Mouse (Mus musculus): ENCODE results near the gene Pfkfb2.

The Pfkfb2 gene

DNA sequence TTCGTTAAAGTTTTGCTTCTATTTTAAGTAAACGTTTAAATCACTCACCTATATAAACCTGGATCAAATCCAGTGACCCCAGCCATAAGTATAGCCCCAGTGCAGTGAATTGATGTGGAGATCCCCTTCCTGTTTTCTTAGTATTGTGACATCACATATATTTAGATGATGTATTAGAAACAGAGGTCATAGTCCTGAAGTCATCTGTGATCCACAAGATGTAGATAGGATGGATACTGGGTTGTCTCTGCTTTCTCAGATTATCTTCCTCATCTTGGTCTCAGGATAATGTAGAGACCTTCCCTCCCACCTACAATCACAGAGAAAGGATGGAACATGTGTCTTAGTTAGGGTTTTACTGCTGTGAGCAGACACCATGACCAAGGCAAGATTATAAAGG lies at the start of gene Pfkfb2:
Gene Pfkfb2, minus strand, starts transcription at position 101 of the 400 bp plus-strand sequence.
- in situ Hi-C loops (cut with MboI; ENCODE audit: unreplicated experiment in 2 of 2), result no loop called here

DNA sequence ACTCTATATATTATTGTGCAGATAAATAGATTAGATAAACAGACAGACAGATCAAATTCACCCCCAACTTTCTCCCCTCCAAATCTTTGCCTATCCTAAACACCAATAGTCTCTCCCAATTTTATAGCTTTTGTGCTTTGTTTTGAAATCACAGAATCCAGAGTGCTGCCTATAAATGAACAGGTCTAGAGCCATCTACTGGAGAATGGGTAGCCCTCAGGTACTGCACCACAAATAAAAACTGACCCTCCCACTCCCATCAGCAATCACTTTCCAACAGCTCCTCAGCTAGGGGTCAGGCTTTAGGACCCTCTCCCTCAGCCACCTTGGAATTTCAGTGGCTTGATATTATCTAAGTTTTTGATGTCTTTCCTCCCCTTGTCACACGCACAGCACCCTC lies 47.6 kb upstream of the Pfkfb2 start:
- in situ Hi-C loops (cut with MboI; ENCODE audit: unreplicated experiment in 2 of 2), result loop anchor here in 1 of 2 experiments (25.0 kb wide), 1 partner anchor 486 kb away; no protein-coding TSS in a partner anchor

DNA sequence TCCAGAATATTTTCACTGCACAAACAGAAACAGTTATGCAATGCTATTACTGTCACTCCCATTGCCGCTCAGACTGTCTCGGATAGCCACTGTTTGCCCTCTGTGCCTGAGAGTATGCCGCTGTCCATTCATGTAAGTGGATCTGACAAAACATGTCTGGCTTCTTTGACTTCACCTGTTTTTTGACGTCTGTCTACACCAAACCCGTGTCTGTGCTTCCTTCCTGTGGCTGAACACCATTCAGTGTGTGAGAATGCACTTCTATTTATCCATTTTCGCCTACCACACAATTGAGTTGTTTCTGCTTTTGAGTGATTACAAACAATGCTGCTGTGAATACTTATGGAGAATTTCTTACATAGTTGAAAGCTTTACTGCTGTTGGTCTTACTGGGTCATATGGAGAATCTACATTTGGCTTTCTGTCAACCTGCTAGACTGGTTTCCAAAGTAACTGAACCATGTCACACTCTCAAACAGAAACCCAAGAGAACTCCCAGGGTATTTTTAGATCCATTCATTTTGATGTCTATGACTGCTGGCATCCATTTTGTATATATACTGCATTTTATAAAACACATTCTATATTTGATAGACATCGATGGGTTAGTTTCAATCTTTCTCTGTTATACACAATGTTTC lies 46.8 kb upstream of the Pfkfb2 start:
- in situ Hi-C loops (cut with MboI; ENCODE audit: unreplicated experiment in 2 of 2), result loop anchor here in 1 of 2 experiments (25.0 kb wide), 1 partner anchor 486 kb away; no protein-coding TSS in a partner anchor

DNA sequence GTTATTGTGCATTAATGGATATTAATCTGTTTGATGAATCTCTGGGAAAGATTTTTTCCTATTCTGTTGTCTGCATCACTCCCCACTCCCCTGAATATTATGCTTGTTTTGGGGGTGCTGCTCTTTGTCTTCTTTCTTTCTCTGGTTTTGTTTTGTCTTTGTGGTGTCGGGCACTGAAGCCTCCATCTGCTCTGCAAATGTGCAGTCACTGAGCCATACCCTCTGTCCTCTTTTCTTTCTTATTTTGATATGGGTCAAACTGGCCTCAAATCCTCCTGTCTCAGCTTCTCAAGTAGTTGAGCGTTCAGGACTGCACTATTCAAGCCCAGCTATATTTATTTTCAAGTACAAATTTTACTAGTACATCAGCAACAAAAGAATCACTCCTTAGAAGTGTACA lies 46.2 kb upstream of the Pfkfb2 start:
- in situ Hi-C loops (cut with MboI; ENCODE audit: unreplicated experiment in 2 of 2), result loop anchor here in 1 of 2 experiments (25.0 kb wide), 1 partner anchor 487 kb away; no protein-coding TSS in a partner anchor

DNA sequence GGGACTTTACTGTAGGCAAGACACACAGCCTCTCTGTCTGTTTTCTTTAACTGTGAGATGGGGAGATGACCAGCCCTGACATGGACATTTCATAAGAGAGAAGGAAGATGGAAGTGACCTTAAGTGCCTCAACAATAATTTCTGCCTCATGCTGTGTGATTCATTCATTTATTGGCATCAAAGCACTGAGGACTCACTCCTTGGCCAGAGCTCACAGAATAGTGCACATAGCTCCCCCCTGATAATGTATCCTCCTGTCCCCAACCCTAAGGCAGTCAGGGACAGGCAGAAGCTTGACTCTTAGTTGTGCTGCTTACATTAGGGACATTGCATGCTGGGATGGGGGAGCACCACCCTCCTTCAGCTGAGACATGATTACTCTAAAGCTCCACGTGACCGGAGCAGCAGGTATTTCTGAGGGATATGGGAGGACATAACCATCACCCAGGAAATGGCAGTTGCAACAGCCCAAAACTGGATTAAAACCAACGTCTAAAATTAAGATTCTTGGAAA lies 42.0 kb upstream of the Pfkfb2 start:
- in situ Hi-C loops (cut with MboI; ENCODE audit: unreplicated experiment in 2 of 2), result no loop called here

DNA sequence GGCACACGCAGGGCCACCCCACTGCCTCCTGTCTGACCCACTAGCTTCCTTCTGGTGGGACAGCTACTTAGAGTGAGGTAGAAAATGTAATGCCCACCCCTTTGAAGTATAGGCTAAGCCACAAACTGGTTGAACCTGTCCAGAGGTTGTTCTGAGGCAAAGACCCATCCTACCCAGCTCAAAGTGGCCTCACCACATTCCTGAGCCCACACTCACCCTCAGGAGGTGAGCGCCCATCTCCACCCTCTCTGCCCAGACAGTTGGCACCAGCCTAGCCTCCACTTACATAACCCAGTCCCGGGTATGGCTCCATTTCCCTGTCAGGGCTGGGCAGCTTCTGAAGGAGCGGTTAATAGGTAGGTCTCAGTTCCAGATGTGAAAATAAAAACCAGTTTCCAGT lies 41.4 kb upstream of the Pfkfb2 start:
- in situ Hi-C loops (cut with MboI; ENCODE audit: unreplicated experiment in 2 of 2), result no loop called here

DNA sequence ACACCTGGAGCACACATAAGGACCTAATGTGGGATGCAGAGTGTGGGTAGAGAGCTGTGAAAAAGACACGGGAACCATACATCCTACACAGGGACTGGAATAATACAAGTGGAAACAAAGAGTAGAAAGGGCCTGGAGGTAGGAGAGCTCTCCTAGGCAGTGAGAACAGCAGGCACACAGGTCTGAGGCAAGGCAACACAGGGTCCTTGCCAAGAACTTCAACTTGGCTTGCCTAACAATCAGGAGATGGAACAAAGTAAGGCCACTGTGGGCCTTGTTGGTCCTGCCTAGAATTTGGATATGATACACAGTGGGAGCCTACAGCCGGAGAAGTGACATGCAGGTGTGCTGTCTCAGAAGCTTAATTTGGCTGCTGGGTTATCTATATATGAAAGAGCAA lies 40.9 kb upstream of the Pfkfb2 start:
- in situ Hi-C loops (cut with MboI; ENCODE audit: unreplicated experiment in 2 of 2), result no loop called here

DNA sequence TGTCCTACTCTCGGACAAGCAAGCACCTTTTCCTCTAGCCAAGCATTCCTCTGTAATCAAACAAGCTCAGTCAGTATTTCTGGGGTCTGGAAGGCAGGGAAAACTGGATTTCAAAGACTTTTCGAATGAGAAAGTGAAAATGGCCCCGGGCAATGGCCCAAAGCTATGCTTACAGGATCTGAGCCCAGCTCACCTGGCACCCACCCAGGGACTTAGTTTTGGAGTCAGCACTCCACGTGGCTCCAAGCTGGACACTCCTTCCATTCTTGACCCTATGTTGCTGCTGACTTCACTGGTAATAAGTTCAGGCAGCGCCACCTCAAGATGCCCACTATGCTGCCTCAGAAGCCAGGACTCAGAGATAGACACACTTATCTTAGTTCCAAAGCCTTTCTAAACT lies 38.0 kb upstream of the Pfkfb2 start:
- in situ Hi-C loops (cut with MboI; ENCODE audit: unreplicated experiment in 2 of 2), result no loop called here

DNA sequence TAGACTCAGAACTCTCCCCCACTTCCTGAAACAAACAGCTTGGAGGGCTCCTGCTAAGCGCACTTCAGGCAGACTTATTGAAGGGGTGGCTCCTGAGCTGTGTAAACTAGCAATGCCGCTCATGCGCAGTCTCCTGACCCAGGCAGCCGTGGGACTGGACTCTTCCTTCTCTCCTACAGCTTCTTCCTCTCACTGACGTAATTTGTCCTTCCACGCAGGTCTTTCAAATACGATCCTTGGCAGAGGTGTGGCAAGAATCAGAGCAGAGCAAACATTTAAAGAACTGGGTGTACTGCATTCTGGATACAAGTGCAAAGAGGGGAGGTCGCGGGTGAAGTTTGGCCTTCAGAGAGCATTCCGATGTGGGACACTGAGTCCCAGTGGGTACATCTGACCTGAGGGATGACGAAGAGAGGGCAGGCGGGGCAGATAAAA lies 35.0 kb upstream of the Pfkfb2 start:
- in situ Hi-C loops (cut with MboI; ENCODE audit: unreplicated experiment in 2 of 2), result no loop called here

DNA sequence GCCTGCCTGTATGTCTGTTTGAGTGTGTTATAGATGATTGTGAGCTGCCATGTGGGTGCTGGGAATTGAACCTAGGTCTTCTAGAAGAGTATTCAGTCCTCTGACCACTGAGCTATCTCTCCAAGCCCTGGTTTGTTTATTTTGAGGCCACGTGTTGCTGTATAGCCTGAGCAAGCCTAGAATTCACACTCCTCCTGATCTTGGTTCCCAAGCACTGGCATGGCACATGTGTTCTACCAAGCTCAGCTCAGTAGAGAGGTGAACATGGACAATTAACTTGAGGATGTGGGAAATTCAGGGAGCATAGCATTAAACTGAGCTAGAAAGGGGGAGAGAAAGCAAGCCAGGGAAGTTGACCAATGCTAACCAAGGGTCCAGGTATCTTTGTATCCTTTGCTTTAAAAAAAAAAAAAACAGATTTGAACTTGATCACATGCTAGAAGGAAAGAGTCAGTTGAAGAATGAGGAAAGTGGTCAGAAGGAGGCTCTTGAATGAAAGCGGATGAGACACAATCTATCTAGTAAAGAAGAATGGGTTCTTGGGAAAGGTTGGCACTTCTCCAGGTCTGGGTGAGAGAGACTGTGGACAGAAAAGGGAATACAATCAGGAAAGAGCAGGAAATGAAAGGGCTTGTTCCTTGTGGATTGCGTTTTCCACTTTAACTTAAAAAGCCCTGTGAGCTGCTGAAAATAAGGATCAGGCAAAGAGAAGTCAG lies 33.1 kb upstream of the Pfkfb2 start:
- in situ Hi-C loops (cut with MboI; ENCODE audit: unreplicated experiment in 2 of 2), result no loop called here

DNA sequence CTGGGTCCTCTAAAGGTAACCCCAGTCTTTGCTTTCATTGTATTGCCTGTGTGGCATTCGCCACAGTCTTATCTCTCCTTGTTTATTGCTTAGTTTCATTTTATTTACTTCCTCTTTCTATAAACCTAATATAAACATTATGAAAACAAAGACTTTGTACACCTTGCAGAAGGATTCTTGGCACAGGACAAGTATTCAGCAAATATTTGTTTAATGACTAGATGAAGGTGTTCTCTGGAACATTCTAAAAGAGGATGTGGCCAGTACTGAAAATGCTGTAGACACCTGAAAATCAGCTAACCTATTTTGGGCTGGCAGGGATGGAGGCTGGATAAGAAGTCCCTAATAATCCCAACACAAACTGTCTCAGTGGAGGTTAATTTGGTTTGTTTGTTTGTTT lies 32.5 kb upstream of the Pfkfb2 start:
- in situ Hi-C loops (cut with MboI; ENCODE audit: unreplicated experiment in 2 of 2), result no loop called here

DNA sequence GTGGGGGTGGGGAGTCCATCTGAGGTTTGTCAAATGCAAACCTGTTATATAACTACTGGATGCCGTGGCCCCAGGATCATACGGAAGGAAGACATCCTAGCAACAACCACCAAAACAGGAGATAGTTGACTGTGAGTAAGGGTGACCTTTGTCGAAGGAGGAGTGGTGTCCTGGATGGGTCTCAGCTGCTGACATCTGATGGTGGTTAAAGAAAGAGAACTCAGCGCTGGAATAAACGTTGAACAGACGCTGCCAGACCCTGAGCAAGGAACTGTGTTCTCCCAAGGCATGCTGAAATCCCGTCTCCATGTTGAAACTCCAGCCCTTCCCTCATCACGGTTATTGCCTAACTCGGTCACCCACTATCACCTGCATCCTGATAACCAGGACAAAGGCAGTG lies 30.6 kb upstream of the Pfkfb2 start:
- in situ Hi-C loops (cut with MboI; ENCODE audit: unreplicated experiment in 2 of 2), result no loop called here

DNA sequence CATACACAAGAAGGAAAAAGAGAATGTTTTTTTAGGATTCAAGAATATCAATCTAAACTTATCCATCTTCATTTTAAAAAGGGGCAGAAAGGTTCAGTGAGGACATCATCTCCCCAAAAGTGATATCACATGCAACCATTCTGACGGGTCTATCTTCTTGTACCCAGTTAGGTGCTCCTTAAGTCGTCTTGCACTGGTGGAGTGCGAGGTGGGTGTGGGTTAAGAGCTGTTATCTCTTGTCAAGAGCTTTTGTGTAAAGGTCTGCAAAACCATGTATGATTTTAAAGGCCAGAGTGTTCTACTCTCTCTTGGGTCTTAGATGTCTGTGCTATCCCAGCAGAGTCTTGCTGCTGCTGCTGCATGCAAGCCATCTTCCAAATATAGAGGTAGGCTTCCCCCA lies 17.8 kb upstream of the Pfkfb2 start:
- in situ Hi-C loops (cut with MboI; ENCODE audit: unreplicated experiment in 2 of 2), result no loop called here

DNA sequence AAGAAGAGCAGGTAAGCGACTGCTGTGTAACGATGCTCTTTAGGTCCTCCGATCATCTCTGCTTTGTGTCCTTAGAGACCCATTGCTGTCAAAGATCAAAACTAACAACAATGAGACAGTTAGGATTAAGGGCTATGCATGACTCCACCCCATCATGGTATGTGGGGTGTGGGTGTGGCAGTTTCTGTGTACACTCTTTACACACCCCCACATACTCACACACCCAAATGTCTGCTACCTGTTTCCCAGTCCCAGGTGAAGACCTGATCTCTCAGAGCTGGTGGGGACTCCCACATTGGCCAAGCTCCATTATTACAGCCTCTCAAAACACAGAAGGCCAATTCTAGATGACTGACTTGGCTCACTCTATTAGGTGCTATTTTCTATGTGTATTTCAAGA lies 16.5 kb upstream of the Pfkfb2 start:
- in situ Hi-C loops (cut with MboI; ENCODE audit: unreplicated experiment in 2 of 2), result no loop called here

DNA sequence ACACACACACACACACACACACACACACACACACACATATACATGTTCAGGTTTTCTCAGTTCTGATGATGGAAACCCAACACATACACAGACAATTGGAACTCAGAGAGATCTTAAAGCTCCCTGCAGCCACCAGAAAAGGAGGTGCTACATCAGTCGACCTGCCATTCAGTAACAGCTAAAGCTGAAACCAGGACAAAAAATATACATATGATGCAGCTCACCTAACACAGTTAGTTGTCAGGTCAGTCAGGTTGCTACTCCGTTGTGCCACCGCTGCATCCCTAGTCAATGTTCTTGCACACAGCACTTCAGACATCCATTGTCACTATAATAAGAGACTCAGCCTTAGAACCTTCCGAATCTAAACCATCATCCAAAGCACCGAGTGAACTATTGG lies 15.9 kb upstream of the Pfkfb2 start:
- in situ Hi-C loops (cut with MboI; ENCODE audit: unreplicated experiment in 2 of 2), result no loop called here

DNA sequence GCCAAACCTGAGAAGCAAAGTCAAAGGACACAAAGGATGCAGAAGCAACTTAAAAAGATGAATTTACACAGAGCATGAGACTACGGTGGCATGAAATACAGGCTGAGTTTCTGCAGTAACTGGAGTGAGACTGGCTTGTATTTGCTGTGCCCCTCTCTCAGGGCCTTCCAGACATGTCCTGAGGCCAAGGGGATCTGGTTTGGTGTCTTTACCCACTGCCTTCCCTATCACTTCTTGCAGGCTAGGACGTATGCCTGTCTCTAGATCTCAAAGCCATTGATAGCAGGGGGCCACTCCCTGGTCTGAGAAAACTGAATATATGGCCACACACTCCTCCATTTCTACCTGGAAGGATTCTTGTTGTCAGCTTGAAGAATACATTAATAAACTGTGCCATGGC lies 15.2 kb upstream of the Pfkfb2 start:
- in situ Hi-C loops (cut with MboI; ENCODE audit: unreplicated experiment in 2 of 2), result no loop called here

DNA sequence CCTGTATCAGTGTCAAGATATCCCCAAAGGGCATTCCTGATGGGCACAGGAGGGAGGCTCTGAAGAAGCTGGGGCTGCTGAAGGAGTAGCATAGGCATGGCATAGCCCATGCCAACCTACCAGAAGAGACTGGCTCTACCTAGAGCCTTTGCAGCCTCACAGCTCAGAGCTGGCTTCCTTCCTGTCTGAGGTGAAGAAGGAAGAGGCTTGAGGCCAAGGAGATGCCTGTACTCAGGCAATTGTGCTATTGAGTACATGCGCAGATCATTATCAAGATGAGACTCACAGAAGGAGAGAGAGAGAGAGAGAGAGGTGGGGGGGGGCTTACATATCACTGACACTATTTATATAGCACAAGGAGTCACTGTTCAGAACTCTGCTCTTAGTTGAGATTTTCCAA lies 14.7 kb upstream of the Pfkfb2 start:
- in situ Hi-C loops (cut with MboI; ENCODE audit: unreplicated experiment in 2 of 2), result no loop called here

DNA sequence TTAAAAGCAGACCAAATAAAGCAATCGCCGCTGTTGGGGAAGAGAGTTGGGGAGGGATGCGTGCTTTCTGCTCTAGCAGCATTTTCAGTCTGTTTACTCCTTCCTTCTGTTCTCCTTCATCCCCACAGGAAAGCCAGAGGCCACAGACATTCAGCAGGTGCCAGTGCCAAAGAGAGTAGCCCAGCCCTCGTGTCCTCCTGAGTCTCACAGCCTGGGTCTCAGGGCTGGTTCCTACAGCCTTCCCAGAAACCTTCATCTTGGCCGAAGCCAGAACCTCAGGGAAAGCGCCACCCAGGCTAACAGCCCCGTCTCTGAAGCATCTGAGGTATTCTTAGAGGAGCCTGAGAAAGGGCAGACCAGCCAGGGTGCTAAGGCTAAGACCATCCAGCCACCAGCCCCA lies 13.1 kb upstream of the Pfkfb2 start:
- in situ Hi-C loops (cut with MboI; ENCODE audit: unreplicated experiment in 2 of 2), result no loop called here

DNA sequence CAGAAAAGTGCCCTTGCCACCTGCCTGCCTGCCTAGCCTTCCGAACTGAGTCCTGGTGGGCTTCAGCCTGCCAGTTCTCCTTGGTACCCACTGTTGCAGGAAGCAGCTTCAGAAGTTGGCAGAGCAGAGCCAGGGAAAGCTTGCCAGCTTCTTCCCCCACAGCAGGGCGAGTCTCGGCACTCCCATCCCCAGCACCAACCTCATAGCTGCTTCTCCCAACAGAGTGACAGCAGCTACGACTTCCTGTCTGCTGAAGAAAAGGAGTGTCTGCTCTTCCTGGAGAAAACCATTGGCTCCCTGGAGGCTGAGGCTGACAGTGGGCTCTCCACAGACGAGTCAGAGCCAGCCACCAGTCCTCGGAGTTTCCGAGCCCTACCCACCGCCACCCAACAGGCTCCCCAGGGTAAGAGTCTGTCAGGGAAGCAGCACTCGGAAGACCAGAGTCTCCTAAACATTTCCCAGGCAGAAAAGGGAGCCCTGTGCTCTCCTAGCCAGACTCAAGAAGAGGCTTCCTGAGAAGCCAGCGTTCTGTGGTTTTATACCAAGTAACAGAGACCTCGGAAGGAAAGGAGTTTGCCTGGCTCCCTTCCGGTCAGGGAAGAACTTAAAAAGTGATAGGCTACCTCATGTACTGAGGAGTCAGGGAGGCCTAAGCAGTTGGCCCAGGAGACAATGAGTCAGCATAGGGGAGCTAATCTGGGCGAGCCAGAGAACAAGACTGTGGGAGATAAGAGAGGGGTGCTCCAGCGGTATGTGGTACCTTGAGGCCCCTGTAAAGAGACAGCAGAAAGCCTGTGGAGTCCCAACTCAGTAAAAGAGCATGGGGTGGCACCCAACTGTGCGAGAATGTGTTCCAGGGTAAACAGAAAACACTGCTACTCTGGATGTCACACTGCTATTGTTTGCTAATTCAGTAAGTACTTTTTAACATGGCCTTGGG lies 12.0 kb upstream of the Pfkfb2 start:
- in situ Hi-C loops (cut with MboI; ENCODE audit: unreplicated experiment in 2 of 2), result no loop called here

DNA sequence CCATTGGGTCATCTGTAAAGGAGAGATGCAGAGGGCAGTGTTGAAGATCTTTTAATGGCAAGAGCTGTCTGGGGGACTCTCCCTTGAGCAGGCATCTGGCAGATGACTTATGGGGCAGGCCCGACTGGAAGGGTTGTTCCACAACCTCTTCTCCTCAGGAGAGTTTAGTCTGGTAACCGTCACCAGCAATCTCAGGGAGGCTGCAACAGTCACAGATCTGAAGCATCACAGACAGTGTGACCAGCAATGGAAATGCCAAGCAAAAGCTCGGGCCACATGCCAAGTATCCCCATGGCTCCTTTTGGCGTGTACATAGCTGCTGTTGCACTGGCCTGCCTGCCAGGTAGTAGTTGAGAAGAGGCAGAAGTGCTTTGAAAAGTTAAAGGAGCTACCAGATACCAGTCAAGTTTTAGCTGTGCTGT lies 11.2 kb upstream of the Pfkfb2 start:
- in situ Hi-C loops (cut with MboI; ENCODE audit: unreplicated experiment in 2 of 2), result no loop called here

DNA sequence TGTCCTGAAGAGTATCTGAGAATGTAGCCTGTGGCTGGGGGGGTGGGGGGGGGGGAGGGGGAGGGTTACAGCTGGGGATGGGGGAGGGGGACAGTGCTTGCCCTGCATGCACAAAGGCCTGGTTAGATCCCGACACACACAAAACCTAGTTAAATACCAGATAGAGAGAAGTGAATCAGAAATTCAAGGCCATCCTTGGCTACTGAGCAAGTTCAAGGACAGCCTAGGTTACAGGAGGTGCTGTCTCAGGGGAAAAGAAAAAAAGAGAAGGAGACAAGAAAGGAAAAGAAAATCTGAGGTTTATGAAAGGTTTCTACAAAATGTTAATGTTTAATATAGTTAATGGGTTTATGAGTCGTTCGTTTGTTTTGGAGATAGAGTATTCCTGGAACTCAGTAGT lies 10.6 kb upstream of the Pfkfb2 start:
- in situ Hi-C loops (cut with MboI; ENCODE audit: unreplicated experiment in 2 of 2), result no loop called here
